Mouse (Mus musculus) gastrocnemius, adult 2 months (tissue): ENCODE measurements around the gene Cobll1. TPM values are rescaled to one million over a fixed set of nuclear protein-coding genes. Genes with fewer than 3 reads are reported as not detected.

ENCODE experiments used
- DNase-seq: peaks from one replicate; pipeline ENCODE4 v3.0.0; 2022
- H3K27ac ChIP-seq: fragments of 200-600 bp; 2 replicates; pipeline ENCODE4 v1.8.1; 2022; ENCODE audit warnings: mild to moderate bottlenecking
- H3K4me3 ChIP-seq: fragments of 200-600 bp; 2 replicates; pipeline ENCODE4 v1.8.1; 2022; ENCODE audit warnings: mild to moderate bottlenecking, moderate library complexity
- CTCF ChIP-seq: fragments of 200-600 bp; IDR thresholded peaks from 2 replicates; pipeline ENCODE4 v1.8.1; 2022; ENCODE audit warnings: antibody characterized with exemption, mild to moderate bottlenecking, moderate library complexity
- intact Hi-C: fragments of 180-260 bp; cut with DNase I; formaldehyde crosslinking; loops from one replicate; pipeline ENCODE4 v1.15.1; 2025
- total RNA-seq, 2 experiments: library from RNA; stranded (reverse); gene quantifications; 2 replicates each; pipeline ENCODE4 v1.2.3; 2021

Gene Cobll1
- total RNA-seq, 2 experiments from 2014 or later = 4.4 to 5.7 TPM

DNA sequence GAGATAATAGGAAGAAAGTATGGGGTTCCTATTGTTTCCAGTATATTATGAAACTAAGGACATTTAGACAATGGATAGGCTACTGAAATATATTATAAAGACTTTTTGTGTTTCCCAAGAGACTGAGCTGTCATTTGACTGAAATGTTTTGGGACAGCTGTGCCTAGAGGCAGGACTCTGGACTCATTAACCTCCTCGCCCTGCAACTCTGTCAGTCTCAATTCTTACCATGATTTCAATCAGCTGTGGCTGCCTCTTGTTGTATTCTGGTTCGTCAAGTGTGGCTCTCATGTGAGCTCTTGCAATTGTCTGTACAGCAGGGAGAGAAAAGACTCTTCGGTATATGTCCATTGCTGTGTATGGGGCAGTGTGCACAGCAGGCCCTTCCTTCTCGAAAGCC lies 163.8 kb downstream of the Cobll1 start:
- intact Hi-C loops = no loop called here
- no peak overlapping the region for H3K4me3 ChIP-seq
- no peak overlapping the region for H3K27ac ChIP-seq
- no peak for TF ChIP-seq CTCF
- no peak for DNase-seq

DNA sequence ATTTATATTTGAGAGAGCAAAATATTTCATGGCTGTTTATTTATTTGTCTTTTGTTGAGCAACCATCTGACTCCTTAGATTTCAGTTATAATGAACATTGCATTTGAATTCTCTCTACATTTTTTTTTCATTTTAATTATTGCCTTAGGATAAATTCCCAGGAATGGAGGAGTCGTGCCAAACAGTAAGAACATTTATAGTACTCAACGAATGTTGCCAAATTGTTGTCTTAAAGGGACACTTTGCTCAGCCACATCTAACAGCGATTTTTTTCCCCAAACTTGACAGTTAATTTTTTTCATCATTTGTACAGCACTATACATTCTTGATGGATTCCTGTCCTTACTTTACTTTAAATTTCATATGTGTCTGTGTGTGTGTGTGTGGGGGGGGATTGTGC lies 167.0 kb downstream of the Cobll1 start:
- Histone ChIP-seq H3K4me3 (no peak overlapping the region), H3K27ac (no peak overlapping the region)
- DNase-seq = no peak
- no peak for TF ChIP-seq CTCF
- intact Hi-C loops = no loop called here

DNA sequence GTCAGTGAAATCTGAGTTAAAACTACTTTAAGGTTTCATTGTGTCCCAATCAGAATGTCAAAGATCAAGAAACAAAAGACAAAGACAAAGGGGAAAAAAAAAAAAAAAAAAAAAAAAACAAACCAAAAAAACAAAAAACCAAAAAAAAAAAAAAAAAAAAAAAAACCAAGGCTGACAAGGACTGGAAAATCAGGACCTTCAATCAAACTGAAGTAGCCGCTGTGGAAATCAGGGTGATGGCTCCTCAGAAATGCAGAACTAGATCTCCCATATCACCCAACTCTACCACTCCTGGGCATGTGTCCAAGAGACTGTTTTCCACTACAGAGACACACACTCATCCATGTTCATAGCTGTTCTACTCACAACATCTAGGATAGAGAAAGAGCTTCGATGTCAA lies 185.4 kb downstream of the Cobll1 start:
- H3K4me3 ChIP-seq = no peak overlapping the region
- intact Hi-C loops = no loop called here
- no peak overlapping the region for H3K27ac ChIP-seq
- no peak for DNase-seq
- no peak for TF ChIP-seq CTCF

DNA sequence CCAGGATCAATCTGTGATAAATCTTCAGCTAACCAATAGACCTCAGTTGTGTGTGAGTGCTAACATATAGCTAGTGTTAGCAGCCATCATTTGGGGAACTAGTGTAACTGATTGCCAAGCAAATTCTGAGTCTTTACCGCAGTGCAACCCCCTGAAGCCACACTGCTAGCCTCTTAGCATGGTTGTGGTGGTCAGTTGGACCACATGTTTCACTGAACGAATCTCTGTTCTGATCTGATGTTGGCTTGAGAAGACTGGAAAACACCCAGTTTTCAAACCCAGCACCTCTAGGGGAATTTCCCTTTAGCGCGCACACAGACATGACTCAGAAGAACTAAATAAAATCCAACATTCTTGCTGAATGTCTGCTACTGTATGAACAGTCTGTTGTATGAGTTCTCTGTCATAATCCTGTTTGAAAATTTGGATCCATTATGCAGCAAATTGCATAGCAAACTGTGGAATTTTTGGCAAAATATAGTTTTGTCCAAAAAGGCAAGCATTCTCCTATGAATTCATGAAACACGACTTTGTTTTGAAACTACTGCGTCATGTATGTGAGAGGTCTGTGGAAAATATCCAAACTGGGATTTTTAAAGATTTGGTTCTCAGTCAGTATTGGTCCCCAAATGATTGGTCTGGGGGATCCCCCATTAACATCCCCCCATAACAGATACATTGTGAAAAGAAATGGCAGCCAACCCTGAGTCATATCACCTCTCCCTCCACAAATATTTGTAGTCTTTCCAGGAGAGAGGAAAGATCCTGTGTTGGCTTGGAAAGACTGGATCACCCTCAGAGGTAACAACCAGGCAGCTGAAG lies 186.8 kb downstream of the Cobll1 start:
- Histone ChIP-seq H3K27ac (no peak overlapping the region), H3K4me3 (no peak overlapping the region)
- no peak for TF ChIP-seq CTCF
- no peak for DNase-seq
- intact Hi-C loops = no loop called here

DNA sequence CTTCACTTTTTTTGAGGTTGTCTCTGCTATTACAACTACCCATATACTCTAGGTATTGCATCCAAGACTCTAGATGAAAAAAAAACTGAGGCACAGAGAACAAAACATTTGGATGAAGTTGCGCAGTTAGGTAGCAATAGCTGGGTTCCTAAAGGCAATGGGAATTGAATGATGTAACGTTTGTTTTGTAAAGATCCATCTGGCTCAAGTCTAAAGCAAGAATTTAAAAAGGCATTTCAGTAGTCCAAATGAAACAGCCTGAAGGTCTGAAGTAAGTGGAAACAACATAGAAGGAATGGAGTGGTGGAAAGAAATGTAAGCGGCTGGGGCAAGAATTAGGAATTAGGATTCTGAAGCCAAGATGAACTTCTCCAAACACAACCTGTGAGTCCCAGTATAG lies 188.4 kb downstream of the Cobll1 start:
- Histone ChIP-seq H3K27ac (no peak overlapping the region), H3K4me3 (no peak overlapping the region)
- no peak for DNase-seq
- no peak for TF ChIP-seq CTCF
- intact Hi-C loops = no loop called here

DNA sequence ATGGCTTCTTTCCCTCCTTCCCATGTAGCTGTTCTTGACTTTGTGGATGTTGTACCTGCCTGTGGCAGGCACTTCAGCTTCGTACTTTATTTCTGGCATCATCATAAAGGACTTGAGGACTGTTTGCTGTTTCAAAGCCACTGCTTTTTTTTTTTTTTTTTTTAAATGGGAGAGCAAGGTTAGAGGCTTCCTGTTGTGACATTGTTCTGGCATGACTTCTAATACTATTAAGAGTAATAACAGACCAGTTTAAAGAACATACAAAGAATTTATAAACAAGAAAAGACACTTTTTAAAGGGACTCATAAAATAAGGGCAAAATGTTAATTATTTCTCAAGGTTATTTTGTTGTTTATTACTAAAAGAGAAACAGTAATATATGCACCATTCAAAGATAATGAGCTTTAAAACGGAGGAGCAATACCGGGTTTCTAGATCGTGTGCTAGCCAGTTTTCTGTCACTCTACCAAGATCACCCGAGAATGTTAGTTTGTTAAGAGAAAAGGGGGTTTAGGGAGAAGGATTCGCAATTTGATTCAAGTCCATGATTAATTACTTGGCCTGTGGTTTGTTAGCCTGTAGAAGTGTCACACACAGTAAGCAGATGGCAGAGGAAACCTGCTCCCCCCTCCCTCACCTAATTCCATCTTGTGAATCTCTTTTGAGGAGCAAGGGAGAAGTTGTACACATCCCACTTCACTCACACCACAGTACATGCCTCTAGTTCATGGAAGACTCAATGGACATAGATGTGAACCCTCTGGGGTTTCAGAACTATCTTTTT lies 190.8 kb downstream of the Cobll1 start:
- intact Hi-C loops = no loop called here
- Histone ChIP-seq H3K4me3 (no peak overlapping the region), H3K27ac (no peak overlapping the region)
- DNase-seq = no peak
- TF ChIP-seq CTCF = no peak

Other genes starting within 250 kb of the Cobll1 start
- gene Grb14, start 214.4 kb downstream of the Cobll1 start, total RNA-seq = 10 to 100 TPM; 11.4 to 32.4 TPM
- under 1 TPM; 0.61 to 0.89 TPM for gene Slc38a11, start 124.6 kb upstream of the Cobll1 start, total RNA-seq